Mouse (Mus musculus) bone marrow, adult 2 months (tissue): ENCODE results near the gene Pgr. TPM values are rescaled to one million over a fixed set of nuclear protein-coding genes. Genes with fewer than 3 reads are reported as not detected.

ENCODE experiments used
- H3K27ac ChIP-seq: fragments of 200-500 bp; 2 replicates; pipeline ENCODE4 v1.5.1; 2012; ENCODE audit warnings: low read depth, mild to moderate bottlenecking, control low read depth, inconsistent platforms, low read length; ENCODE audit not compliant: control insufficient read depth, poor library complexity, insufficient read depth
- H3K4me1 ChIP-seq: fragments of 200-500 bp; 2 replicates; pipeline ENCODE4 v1.6.1; 2011; ENCODE audit warnings: low read length; ENCODE audit not compliant: control insufficient read depth, insufficient read depth
- H3K4me3 ChIP-seq: fragments of 200-500 bp; replicated peaks from 2 replicates; pipeline ENCODE3; 2011; ENCODE audit warnings: mild to moderate bottlenecking, low read depth, low read length, control low read depth; ENCODE audit not compliant: control insufficient read depth
- CTCF ChIP-seq: fragments of 200-500 bp; IDR thresholded peaks from 2 replicates; pipeline ENCODE4 v1.5.1; 2011; ENCODE audit warnings: low read length, control low read depth; ENCODE audit not compliant: control insufficient read depth, insufficient read depth
- POLR2A ChIP-seq: fragments of 200-500 bp; IDR thresholded peaks from 2 replicates; pipeline ENCODE4 v1.6.1; 2011; ENCODE audit warnings: low read depth, mild to moderate bottlenecking, control low read depth, low read length, borderline replicate concordance; ENCODE audit not compliant: control insufficient read depth
- WGBS: fragments of 180-500 bp; shearing (Covaris S2); methylation state at CpG from one replicate; pipeline ENCODE4 v1.1.7; 2018; 5-methylcytosine and 5-hydroxymethylcytosine counted together
- polyA plus RNA-seq: library from polyadenylated mRNA; stranded (reverse); fragments of >200 nt; gene quantifications from 2 replicates; pipeline ENCODE4 v1.2.4, GENCODE M21; 2011; ENCODE audit warnings: low replicate concordance; ENCODE audit not compliant: missing spikeins, insufficient read depth, insufficient read length

Gene Pgr
- not detected in 2 replicates for polyA plus RNA-seq

DNA sequence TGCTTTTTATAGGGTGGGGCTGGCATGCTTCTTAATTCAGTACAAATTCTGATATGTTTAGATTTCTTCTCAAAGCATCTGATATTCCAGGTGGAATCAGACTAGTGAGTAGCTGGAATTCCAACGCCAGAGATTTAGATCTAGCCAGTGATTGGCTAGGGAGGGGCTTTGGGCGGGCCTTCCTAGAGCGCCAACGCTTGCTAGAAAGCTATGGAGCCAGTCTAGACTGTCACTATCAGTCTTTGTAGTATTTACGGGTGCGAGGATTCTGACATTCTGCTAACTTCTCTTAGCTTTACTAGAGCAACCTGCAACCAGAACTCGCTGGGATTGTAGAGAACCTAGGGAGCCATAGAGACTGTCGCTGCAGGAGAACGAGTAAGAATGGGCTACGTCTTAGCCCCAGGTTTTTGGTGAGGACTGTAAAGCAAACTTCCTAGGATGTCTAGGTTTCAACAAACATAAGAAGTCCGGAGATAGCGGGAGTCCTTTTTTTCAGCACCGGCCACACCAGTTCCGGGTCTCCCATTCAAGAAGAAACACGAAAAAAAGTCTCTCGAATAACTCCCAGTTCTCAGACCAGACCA lies at the start of gene Pgr:
TSS of gene Pgr (plus strand) at position 218 of the 587 bp plus-strand sequence.
- Histone ChIP-seq H3K4me3 (no peak within 1 kb of the TSS), H3K4me1 (no peaks in the 10 kb centered on the region), H3K27ac (no peak within 1 kb of the TSS)
- 3% methylated on average over 16 of the region's 16 CpGs for WGBS
- TF ChIP-seq POLR2A (no peak), CTCF (no peak)

- no peak for TF ChIP-seq POLR2A
- no peak for TF ChIP-seq CTCF
These were observed 42.2 kb upstream of the Pgr start for GRCm38 (mm10) chr9:8857455-8857854.

GRCm38 (mm10) chr9:8868511-8868910 lies 31.1 kb upstream of the Pgr start:
- H3K4me3 ChIP-seq = no peak overlapping the region
- TF ChIP-seq CTCF (no peak), POLR2A (no peak)
- no peaks in the 10 kb centered on the region; the same call in 1 of the 2 replicates for H3K4me1 ChIP-seq
- no peak overlapping the region for H3K27ac ChIP-seq
- WGBS = 79% methylated on average over 2 of the region's 2 CpGs

More at GRCm38 (mm10) chr9:8857455-8857854, 42.2 kb upstream of the Pgr start:
- no peaks in the 10 kb centered on the region for H3K4me1 ChIP-seq
- H3K27ac ChIP-seq = no peak overlapping the region
- 72% methylated on average over 2 of the region's 2 CpGs for WGBS
- H3K4me3 ChIP-seq = no peak overlapping the region

GRCm38 (mm10) chr9:8895205-8895604 lies 4.4 kb upstream of the Pgr start:
- Histone ChIP-seq H3K4me3 (no peak overlapping the region), H3K27ac (no peak overlapping the region), H3K4me1 (no peaks in the 10 kb centered on the region)
- WGBS = 14% methylated on average over 5 of the region's 5 CpGs
- TF ChIP-seq POLR2A = no peak
- no peak for TF ChIP-seq CTCF

DNA sequence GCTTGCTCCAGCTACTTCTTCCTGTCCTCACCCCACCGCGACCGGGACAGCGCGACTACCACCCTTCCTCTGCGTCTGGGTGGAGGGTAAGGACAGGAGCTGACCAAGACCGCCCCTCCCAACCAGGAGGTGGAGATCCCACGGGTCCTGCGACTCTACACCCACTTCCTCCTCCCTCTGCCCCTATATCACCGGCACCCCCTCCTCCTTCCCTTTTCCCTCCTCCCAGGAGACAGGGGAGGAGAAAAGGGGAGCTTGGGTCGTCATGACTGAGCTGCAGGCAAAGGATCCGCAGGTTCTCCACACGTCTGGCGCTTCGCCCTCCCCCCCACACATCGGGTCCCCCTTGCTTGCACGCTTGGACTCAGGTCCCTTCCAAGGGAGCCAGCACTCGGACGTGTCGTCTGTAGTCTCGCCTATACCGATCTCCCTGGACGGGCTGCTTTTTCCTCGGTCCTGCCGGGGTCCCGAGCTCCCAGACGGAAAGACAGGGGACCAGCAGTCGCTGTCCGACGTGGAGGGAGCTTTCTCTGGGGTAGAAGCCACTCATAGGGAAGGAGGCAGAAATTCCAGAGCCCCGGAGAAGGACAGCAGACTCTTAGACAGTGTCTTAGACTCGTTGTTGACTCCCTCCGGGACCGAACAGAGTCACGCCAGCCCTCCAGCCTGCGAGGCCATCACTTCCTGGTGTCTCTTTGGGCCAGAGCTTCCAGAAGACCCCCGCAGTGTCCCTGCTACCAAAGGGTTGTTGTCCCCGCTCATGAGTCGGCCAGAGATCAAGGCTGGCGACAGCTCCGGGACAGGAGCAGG lies 775 bp downstream of the Pgr start:
- Histone ChIP-seq H3K4me1 (no peaks in the 10 kb centered on the region), H3K27ac (no peak overlapping the region; the same call in 1 of the 2 replicates), H3K4me3 (no peak overlapping the region)
- no peak for TF ChIP-seq POLR2A
- no peak for TF ChIP-seq CTCF
- under 1% methylated on average over 41 of the region's 41 CpGs for WGBS

GRCm38 (mm10) chr9:8901013-8901646 lies 1.5 kb downstream of the Pgr start:
- Histone ChIP-seq H3K4me3 (no peak overlapping the region), H3K4me1 (no peaks in the 10 kb centered on the region), H3K27ac (no peak overlapping the region; the same call in 1 of the 2 replicates)
- WGBS = 2% methylated on average over 36 of the region's 36 CpGs
- TF ChIP-seq CTCF (no peak), POLR2A (no peak)

DNA sequence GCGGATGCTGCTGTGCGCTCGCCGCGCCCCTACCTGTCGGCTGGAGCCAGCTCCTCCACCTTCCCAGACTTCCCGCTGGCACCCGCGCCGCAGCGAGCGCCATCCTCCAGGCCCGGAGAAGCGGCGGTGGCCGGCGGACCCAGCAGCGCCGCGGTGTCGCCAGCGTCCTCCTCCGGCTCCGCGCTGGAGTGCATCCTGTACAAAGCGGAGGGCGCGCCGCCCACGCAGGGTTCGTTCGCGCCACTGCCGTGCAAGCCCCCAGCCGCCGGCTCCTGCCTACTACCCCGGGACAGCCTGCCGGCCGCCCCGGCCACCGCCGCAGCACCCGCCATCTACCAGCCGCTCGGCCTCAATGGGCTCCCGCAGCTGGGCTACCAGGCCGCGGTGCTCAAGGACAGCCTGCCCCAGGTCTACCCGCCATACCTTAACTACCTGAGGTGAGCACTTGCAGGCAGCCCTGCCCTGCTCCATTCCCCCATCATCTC lies 2.1 kb downstream of the Pgr start:
- Histone ChIP-seq H3K4me3 (no peak overlapping the region), H3K27ac (no peak overlapping the region), H3K4me1 (no peaks in the 10 kb centered on the region)
- 5% methylated on average over 49 of the region's 49 CpGs for WGBS
- TF ChIP-seq CTCF (no peak), POLR2A (no peak)

DNA sequence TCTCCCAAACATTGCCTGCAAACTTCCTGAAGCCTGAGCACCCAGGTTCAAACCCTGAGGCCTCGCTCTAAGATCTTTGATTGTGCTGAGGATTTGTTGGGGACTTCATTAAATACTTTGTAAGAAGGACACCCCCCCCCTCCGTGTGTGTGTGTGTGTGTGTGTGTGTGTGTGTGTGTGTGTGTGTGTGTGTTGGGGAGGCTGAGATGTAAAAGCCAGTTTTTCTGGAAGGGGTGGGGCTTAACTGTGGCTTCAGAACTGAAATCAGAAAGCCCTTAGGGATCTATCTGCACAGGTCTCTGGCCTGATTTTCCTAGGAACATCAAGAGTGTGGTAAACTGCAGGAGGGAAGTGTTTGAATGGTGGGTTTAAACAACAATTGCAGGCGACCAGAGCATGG lies 2.6 kb downstream of the Pgr start:
- no peaks in the 10 kb centered on the region for H3K4me1 ChIP-seq
- 42% methylated on average over 3 of the region's 3 CpGs for WGBS

More for the DNA sequence above, 2.6 kb downstream of the Pgr start:
- Histone ChIP-seq H3K27ac (no peak overlapping the region), H3K4me3 (no peak overlapping the region)
- TF ChIP-seq POLR2A = no peak
- no peak for TF ChIP-seq CTCF
